Mouse (Mus musculus) thymus, postnatal 36 days (tissue): ENCODE measurements around the gene Pigq.

Experiments
- DNase-seq, 2 experiments: peaks; one replicate each; pipeline ENCODE4 v3.0.0; 2022; ENCODE audit warnings: mixed read lengths in 2 of 2

The Pigq gene

GRCm38 (mm10) chr17:25880913-25881641 lies 63.7 kb downstream of the Pigq start:
- DNase-seq: no peak

GRCm38 (mm10) chr17:25880196-25880910 lies 64.4 kb downstream of the Pigq start, which contains the start of gene Wfikkn1:
Wfikkn1 (minus strand) TSS chr17:25880858.
- DNase-seq: no peak

- DNase-seq: no peak
Measured at GRCm38 (mm10) chr17:25879750-25880149, 65.0 kb downstream of the Pigq start.

- DNase-seq: peak in 1 of 2 experiments; percentile 25
Measured at GRCm38 (mm10) chr17:25879261-25879660, 65.5 kb downstream of the Pigq start.

- no peak for DNase-seq
Measured at GRCm38 (mm10) chr17:25878611-25879180, 66.0 kb downstream of the Pigq start.

- DNase-seq: no peak
Measured at GRCm38 (mm10) chr17:25877741-25878610, 66.8 kb downstream of the Pigq start.

GRCm38 (mm10) chr17:25877025-25877424 lies 67.7 kb downstream of the Pigq start:
- no peak for DNase-seq
